Mouse (Mus musculus): Measurements from ENCODE around the gene Dido1. TPM values are rescaled to one million over a fixed set of nuclear protein-coding genes. Genes with fewer than 3 reads are reported as not detected.

Gene Dido1
- polyA plus RNA-seq, 1 experiment from 2014 or later, result 23.9 TPM

DNA sequence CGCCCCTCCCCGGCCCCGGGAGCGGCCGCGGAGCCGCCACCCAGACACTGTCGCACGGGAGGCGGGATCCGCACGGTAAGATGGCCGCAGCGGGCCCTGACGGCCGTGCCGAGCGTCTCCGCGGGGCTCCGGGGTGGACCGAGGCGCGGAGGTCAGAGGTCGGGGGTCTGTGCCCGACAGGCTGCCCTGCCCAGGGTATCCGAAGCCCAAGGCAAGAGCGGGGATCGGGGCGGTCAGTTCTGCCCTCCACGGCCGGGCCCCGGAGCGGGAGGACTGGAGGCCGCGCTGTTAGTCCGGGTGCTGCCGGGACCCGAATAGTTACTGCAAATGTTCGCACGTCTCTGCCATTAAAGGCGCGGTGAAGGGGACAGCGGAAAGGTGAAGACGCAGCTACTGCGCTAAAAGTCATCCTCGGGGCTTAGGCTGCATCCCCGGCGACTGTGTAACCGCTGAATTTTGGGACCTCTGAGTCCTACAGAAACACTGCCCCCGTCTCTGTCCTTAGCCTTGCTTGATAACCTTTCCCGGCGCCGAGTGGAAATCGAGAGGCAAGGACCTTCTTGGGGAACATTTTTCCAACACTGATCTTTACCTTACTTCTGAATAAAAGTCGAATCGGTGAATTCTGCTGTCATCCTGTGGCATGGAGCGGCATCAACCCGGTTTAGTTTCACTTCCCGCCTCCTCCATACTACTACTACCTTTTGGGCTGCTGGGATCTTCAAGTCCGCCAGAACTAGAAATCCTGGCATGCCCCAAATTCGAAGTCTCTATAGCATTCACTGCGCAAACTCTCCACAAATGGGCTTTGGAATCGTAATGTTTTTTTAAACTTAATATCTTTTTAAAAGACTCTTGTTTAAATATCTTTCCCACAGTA lies 717 bp upstream of the Dido1 start:
- peak overlapping the region; percentile 79 for H3K4me2 ChIP-seq (ENCODE audit: low read length)
- peak overlapping the region; percentile 86 for H3K27ac ChIP-seq (ENCODE audit: low read length)
- H3K9ac ChIP-seq (ENCODE audit: low read depth, low read length), result peak overlapping the region; percentile 99
- H3K4me3 ChIP-seq (ENCODE audit: low read depth, low read length), result peak overlapping the region; percentile 93
- ATAC-seq, result peak; percentile 69
- H3K36me3 ChIP-seq (ENCODE audit: control insufficient read depth, insufficient read depth, low read length), result peaks cover 7% of the 10 kb centered on the region; the same call in 1 of the 2 replicates
- H3K27me3 ChIP-seq (ENCODE audit: control insufficient read depth, insufficient read depth, low read depth, low read length), result no peaks in the 10 kb centered on the region
- H3K4me1 ChIP-seq (ENCODE audit: control insufficient read depth, insufficient read depth, low read length), result peaks cover 23% of the 10 kb centered on the region
- WGBS, result 3% methylated on average over 56 of the region's 64 CpGs
- no peaks in the 10 kb centered on the region for H3K9me3 ChIP-seq (replicated peaks; ENCODE audit: control insufficient read depth, low read length, poor library complexity, severe bottlenecking)

DNA sequence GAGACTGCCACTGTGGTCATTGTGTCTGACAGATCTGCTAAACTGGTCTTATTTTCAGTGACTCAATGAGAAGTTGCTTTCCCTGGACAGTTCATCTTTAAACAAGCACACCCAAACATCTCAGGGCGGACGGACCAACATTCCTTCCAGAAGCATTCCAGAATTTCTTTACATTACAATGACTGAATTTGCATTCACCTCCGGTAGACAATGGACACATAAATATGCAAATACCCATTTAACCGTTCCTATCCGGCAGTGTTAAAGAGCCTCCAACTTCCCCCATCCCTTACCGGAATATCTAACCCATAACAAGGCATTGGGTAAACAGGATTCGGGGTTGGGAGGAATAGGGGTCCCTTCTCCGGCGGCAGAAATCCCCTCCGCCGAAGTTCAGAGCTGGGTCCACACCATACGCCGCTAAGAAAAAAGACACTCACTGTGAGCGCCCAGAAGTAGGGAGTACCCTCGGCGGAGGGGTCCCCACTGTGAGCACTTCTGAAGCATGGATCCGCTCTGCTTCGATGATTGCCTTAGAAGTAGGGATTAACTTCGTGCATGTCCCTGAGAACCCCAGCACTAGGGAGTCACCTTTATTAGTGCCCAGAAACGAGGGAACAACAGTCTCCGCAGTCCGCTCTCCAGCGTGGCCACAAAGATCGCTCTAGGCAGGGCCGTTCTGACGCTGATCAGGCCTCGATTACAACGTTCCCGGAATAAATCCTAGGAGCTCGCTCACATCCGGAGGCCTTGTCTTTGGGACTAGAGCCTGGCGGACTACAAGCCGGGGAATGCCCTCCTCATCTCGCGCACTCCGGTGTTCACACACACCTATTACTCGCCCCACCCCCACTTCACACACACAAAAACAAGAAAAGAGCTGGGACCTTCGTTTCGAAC lies 526 bp downstream of the Dido1 start:
- no peaks in the 10 kb centered on the region for H3K9me3 ChIP-seq (replicated peaks; ENCODE audit: control insufficient read depth, low read length, poor library complexity, severe bottlenecking)
- under 1% methylated on average over 39 of the region's 39 CpGs for WGBS
- H3K4me3 ChIP-seq (ENCODE audit: low read depth, low read length), result peak overlapping the region; percentile 93
- ATAC-seq, result peak; percentile 18; the same call in 1 of the 2 replicates
- H3K27me3 ChIP-seq (ENCODE audit: control insufficient read depth, insufficient read depth, low read depth, low read length), result no peaks in the 10 kb centered on the region
- peak overlapping the region; percentile 81 for H3K27ac ChIP-seq (ENCODE audit: low read length)
- peaks cover 23% of the 10 kb centered on the region for H3K4me1 ChIP-seq (ENCODE audit: control insufficient read depth, insufficient read depth, low read length)
- peak overlapping the region; percentile 80 for H3K9ac ChIP-seq (ENCODE audit: low read depth, low read length)
- peak overlapping the region; percentile 81 for H3K4me2 ChIP-seq (ENCODE audit: low read length)
- H3K36me3 ChIP-seq (ENCODE audit: control insufficient read depth, insufficient read depth, low read length), result peaks cover 4% of the 10 kb centered on the region; the same call in 1 of the 2 replicates

DNA sequence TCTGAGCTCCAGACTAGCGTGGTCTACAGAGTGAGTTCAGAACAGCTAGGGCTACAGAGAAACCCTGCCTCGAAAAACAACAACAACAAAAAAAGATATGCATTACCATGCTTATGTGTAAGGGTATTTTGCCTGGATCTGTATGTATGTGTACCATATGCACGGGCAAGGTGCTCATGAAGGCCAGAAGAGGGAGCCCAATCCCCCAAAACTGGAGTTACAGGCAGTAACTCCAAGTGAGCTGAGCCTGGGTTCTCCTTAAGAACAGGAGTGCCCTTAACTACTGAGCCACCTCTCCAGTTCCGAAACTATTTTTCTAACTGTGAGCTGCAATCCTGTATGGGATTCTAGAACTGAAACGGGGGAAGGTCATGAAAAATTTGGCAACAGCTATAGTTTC lies 3.8 kb downstream of the Dido1 start:
- no peak overlapping the region for H3K4me2 ChIP-seq (ENCODE audit: low read length)
- ATAC-seq, result no peak
- no peak overlapping the region for H3K4me3 ChIP-seq (ENCODE audit: low read depth, low read length)
- no peaks in the 10 kb centered on the region for H3K9me3 ChIP-seq (replicated peaks; ENCODE audit: control insufficient read depth, low read length, poor library complexity, severe bottlenecking)
- 91% methylated on average over 5 of the region's 5 CpGs for WGBS
- no peaks in the 10 kb centered on the region for H3K36me3 ChIP-seq (ENCODE audit: control insufficient read depth, insufficient read depth, low read length)
- peaks cover 21% of the 10 kb centered on the region for H3K4me1 ChIP-seq (ENCODE audit: control insufficient read depth, insufficient read depth, low read length)
- no peak overlapping the region for H3K27ac ChIP-seq (ENCODE audit: low read length)
- no peak overlapping the region for H3K9ac ChIP-seq (ENCODE audit: low read depth, low read length)
- no peaks in the 10 kb centered on the region for H3K27me3 ChIP-seq (ENCODE audit: control insufficient read depth, insufficient read depth, low read depth, low read length)

DNA sequence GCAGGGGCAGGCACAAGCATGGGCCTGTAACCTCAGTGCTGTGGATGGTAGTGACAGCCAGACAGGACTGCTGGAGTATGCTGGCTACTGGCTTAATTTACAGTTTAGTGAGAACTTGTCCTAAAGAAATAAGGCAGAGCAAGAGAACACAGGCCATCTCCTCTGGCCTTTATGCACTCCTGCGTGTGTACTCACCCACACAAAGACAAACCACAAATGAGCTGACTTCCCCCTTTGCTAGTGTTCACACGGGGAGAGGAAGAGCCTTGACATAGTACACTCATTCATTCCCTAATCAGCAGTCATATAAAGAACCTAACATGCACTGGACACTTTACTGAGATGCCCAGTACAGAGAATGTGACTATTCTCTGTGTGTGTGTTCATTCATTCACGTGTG lies 4.7 kb downstream of the Dido1 start:
- peaks cover 27% of the 10 kb centered on the region for H3K4me1 ChIP-seq (ENCODE audit: control insufficient read depth, insufficient read depth, low read length)
- ATAC-seq, result no peak
- 89% methylated on average over 3 of the region's 3 CpGs for WGBS
- H3K9ac ChIP-seq (ENCODE audit: low read depth, low read length), result no peak overlapping the region
- H3K4me2 ChIP-seq (ENCODE audit: low read length), result no peak overlapping the region
- no peaks in the 10 kb centered on the region for H3K27me3 ChIP-seq (ENCODE audit: control insufficient read depth, insufficient read depth, low read depth, low read length)
- no peaks in the 10 kb centered on the region for H3K9me3 ChIP-seq (replicated peaks; ENCODE audit: control insufficient read depth, low read length, poor library complexity, severe bottlenecking)
- no peak overlapping the region for H3K27ac ChIP-seq (ENCODE audit: low read length)
- no peak overlapping the region for H3K4me3 ChIP-seq (ENCODE audit: low read depth, low read length)
- H3K36me3 ChIP-seq (ENCODE audit: control insufficient read depth, insufficient read depth, low read length), result no peaks in the 10 kb centered on the region

GRCm38 (mm10) chr2:180704591-180704990 lies 5.2 kb downstream of the Dido1 start:
- Histone ChIP-seq H3K36me3 (ENCODE audit: control insufficient read depth, insufficient read depth, low read length) (no peaks in the 10 kb centered on the region), H3K27ac (ENCODE audit: low read length) (no peak overlapping the region), H3K9ac (ENCODE audit: low read depth, low read length) (no peak overlapping the region), H3K4me1 (ENCODE audit: control insufficient read depth, insufficient read depth, low read length) (peaks cover 32% of the 10 kb centered on the region), H3K4me3 (ENCODE audit: low read depth, low read length) (no peak overlapping the region), H3K9me3 (replicated peaks; ENCODE audit: control insufficient read depth, low read length, poor library complexity, severe bottlenecking) (no peaks in the 10 kb centered on the region), H3K4me2 (ENCODE audit: low read length) (no peak overlapping the region), H3K27me3 (ENCODE audit: control insufficient read depth, insufficient read depth, low read depth, low read length) (no peaks in the 10 kb centered on the region)
- ATAC-seq, result no peak
- 94% methylated on average over 8 of the region's 8 CpGs for WGBS

DNA sequence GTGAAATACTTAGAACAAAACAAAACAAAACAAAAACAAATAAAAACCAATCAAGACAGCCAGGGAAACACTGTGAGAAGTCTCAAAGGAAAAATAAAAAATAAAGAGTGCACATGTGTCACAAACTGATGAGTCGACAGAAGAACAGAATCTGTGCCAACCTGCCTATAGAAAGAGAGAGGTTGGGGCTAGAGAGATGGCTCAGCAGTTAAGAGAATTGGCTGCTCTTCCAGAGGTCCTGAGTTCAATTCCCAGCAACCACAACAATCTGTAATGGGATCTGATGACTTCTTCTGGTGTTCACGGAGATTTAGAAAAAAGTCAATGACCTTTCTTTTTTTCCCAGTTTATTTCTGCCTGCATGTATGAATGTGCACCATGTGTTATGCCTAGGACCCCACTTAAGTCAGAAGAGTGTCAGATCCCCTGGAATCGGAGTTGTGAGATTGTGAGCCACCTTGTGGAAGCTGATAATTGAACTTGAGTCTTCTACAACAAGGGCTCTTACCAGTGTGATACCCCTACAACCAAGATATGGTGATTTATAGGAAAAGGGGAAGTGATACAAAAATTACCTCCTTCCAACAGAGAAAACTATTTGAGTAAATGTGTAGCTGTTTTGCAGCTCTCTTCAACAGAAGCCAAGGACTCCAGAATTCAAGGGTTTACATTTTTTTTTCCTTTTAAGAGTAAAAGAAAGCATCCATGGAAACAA lies 6.0 kb downstream of the Dido1 start:
- no peaks in the 10 kb centered on the region for H3K36me3 ChIP-seq (ENCODE audit: control insufficient read depth, insufficient read depth, low read length)
- H3K9ac ChIP-seq (ENCODE audit: low read depth, low read length), result no peak overlapping the region
- WGBS, result 77% methylated on average over 3 of the region's 3 CpGs

GRCm38 (mm10) chr2:180703175-180703574 lies 6.6 kb downstream of the Dido1 start:
- Histone ChIP-seq H3K9me3 (replicated peaks; ENCODE audit: control insufficient read depth, low read length, poor library complexity, severe bottlenecking) (no peaks in the 10 kb centered on the region), H3K4me3 (ENCODE audit: low read depth, low read length) (no peak overlapping the region), H3K27ac (ENCODE audit: low read length) (no peak overlapping the region), H3K9ac (ENCODE audit: low read depth, low read length) (no peak overlapping the region), H3K27me3 (ENCODE audit: control insufficient read depth, insufficient read depth, low read depth, low read length) (no peaks in the 10 kb centered on the region), H3K36me3 (ENCODE audit: control insufficient read depth, insufficient read depth, low read length) (no peaks in the 10 kb centered on the region), H3K4me1 (ENCODE audit: control insufficient read depth, insufficient read depth, low read length) (peaks cover 28% of the 10 kb centered on the region), H3K4me2 (ENCODE audit: low read length) (no peak overlapping the region)
- no peak for ATAC-seq
- 82% methylated on average over 5 of the region's 5 CpGs for WGBS

More for the DNA sequence above, 6.0 kb downstream of the Dido1 start:
- Histone ChIP-seq H3K27ac (ENCODE audit: low read length) (no peak overlapping the region), H3K4me2 (ENCODE audit: low read length) (no peak overlapping the region), H3K4me1 (ENCODE audit: control insufficient read depth, insufficient read depth, low read length) (peaks cover 34% of the 10 kb centered on the region), H3K4me3 (ENCODE audit: low read depth, low read length) (no peak overlapping the region), H3K9me3 (replicated peaks; ENCODE audit: control insufficient read depth, low read length, poor library complexity, severe bottlenecking) (no peaks in the 10 kb centered on the region), H3K27me3 (ENCODE audit: control insufficient read depth, insufficient read depth, low read depth, low read length) (no peaks in the 10 kb centered on the region)
- no peak for ATAC-seq

GRCm38 (mm10) chr2:180702701-180703149 lies 7.1 kb downstream of the Dido1 start:
- H3K9me3 ChIP-seq (replicated peaks; ENCODE audit: control insufficient read depth, low read length, poor library complexity, severe bottlenecking), result no peaks in the 10 kb centered on the region
- H3K4me3 ChIP-seq (ENCODE audit: low read depth, low read length), result peak overlapping the region; percentile 80
- peak; percentile 0; the same call in 1 of the 2 replicates for ATAC-seq
- 32% methylated on average over 4 of the region's 4 CpGs for WGBS
- H3K9ac ChIP-seq (ENCODE audit: low read depth, low read length), result peak overlapping the region; percentile 93
- peaks cover 27% of the 10 kb centered on the region for H3K4me1 ChIP-seq (ENCODE audit: control insufficient read depth, insufficient read depth, low read length)
- H3K36me3 ChIP-seq (ENCODE audit: control insufficient read depth, insufficient read depth, low read length), result no peaks in the 10 kb centered on the region
- peak overlapping the region; percentile 77 for H3K4me2 ChIP-seq (ENCODE audit: low read length)
- H3K27me3 ChIP-seq (ENCODE audit: control insufficient read depth, insufficient read depth, low read depth, low read length), result no peaks in the 10 kb centered on the region
- peak overlapping the region; percentile 94 for H3K27ac ChIP-seq (ENCODE audit: low read length)

All from midbrain, embryonic 16.5 days (tissue).